Mouse (Mus musculus) right cerebral cortex, postnatal 36 days (tissue): ENCODE data around the gene Men1.
A peak's percentile ranks its signal among the peaks of the same experiment; 100 is the strongest.

ENCODE experiments used
- DNase-seq, 2 experiments: peaks; one replicate each; pipeline ENCODE4 v3.0.0; 2022; ENCODE audit warnings: low spot score in 2 of 2, mixed read lengths in 1 of 2

Men1 gene

GRCm38 (mm10) chr19:6338716-6339115 lies 3.9 kb downstream of the Men1 start:
- DNase-seq: no peak

- no peak for DNase-seq
These were observed 4.4 kb downstream of the Men1 start for GRCm38 (mm10) chr19:6339191-6339590.

- no peak for DNase-seq
These were observed 5.2 kb downstream of the Men1 start for GRCm38 (mm10) chr19:6339890-6340504.

GRCm38 (mm10) chr19:6340524-6341452 lies 6.0 kb downstream of the Men1 start, which contains the start of gene Map4k2:
Gene Map4k2, plus strand, starts transcription at chr19:6341135.
- DNase-seq: peak; percentile 48 to 60

GRCm38 (mm10) chr19:6341453-6342077 lies 6.8 kb downstream of the Men1 start:
- DNase-seq: no peak

- DNase-seq: no peak
These were observed 7.6 kb downstream of the Men1 start for GRCm38 (mm10) chr19:6342276-6342933.

- DNase-seq: no peak
These were observed 8.5 kb downstream of the Men1 start for GRCm38 (mm10) chr19:6343066-6343925.

GRCm38 (mm10) chr19:6343996-6344395 lies 9.2 kb downstream of the Men1 start:
- no peak for DNase-seq

GRCm38 (mm10) chr19:6346023-6346422 lies 11.2 kb downstream of the Men1 start:
- DNase-seq: no peak

GRCm38 (mm10) chr19:6346661-6347060 lies 11.9 kb downstream of the Men1 start:
- DNase-seq: no peak

GRCm38 (mm10) chr19:6347615-6348014 lies 12.8 kb downstream of the Men1 start:
- DNase-seq: no peak

- DNase-seq: no peak
These were observed 13.9 kb downstream of the Men1 start for GRCm38 (mm10) chr19:6348717-6349116.

GRCm38 (mm10) chr19:6349215-6349983 lies 14.6 kb downstream of the Men1 start:
- no peak for DNase-seq

- no peak for DNase-seq
These were observed 16.8 kb downstream of the Men1 start for GRCm38 (mm10) chr19:6351431-6352106.

GRCm38 (mm10) chr19:6352107-6352505 lies 17.3 kb downstream of the Men1 start:
- DNase-seq: no peak

- no peak for DNase-seq
These were observed 19.3 kb downstream of the Men1 start for GRCm38 (mm10) chr19:6354030-6354429.

GRCm38 (mm10) chr19:6361291-6361690 lies 26.5 kb downstream of the Men1 start:
- DNase-seq: no peak

GRCm38 (mm10) chr19:6363091-6363410 lies 28.3 kb downstream of the Men1 start:
- DNase-seq: no peak

- DNase-seq: peak; percentile 100
These were observed 28.8 kb downstream of the Men1 start, which contains the start of gene Sf1 for GRCm38 (mm10) chr19:6363411-6364240. Gene Sf1, plus strand, starts transcription at chr19:6363690.
